Mouse (Mus musculus): Measurements from ENCODE around the gene Lrrc49.

DNA sequence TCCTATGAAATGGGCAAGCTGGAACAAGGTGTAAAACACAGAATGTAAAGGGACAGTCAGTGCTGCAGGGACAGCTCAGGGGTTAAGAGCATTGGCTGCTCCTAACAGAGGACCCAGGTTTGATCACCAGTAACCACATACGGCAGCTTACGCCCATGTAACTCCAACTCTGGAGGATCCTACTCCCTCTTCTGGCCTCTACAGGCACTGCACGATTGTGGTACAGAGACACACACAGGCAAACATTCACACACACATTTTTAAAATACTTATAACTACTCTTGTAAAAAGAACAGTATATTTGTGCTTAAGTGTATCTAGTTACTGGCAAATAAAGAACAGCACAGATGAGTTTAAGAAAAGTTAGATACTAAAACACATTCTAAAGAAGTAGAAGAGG lies 7.0 kb downstream of the Lrrc49 start:
- TF ChIP-seq CTCF (conservative IDR thresholded peaks at IDR 0.05; ENCODE audit: insufficient read depth, insufficient read length, low read depth, low read length) (no peak), POLR2A (IDR thresholded peaks at IDR 0.05; ENCODE audit: low read depth, low read length) (no peak)
